Mouse (Mus musculus) kidney, embryonic 15.5 days (tissue): ENCODE measurements around the gene Ctf2. TPM values are rescaled to one million over a fixed set of nuclear protein-coding genes. Genes with fewer than 3 reads are reported as not detected.

Source experiments
- ATAC-seq: fragments of 200-750 bp; cut with Nextera tagmentation; replicated peaks from 2 replicates; pipeline ENCODE4 v1.8.0; 2017; ENCODE audit warnings: moderate TSS enrichment; ENCODE audit not compliant: low FRiP score
- H3K27ac ChIP-seq: fragments of 300-500 bp; sonication (generic); 2 replicates; pipeline ENCODE4 v1.5.1; 2015; ENCODE audit warnings: mild to moderate bottlenecking, inconsistent platforms
- H3K27me3 ChIP-seq: fragments of 300-500 bp; sonication (generic); 2 replicates; pipeline ENCODE4 v1.6.1; 2015; ENCODE audit warnings: inconsistent platforms
- H3K36me3 ChIP-seq: fragments of 300-500 bp; sonication (generic); 2 replicates; pipeline ENCODE4 v1.6.1; 2015; ENCODE audit warnings: inconsistent platforms
- H3K4me1 ChIP-seq: fragments of 300-500 bp; sonication (generic); 2 replicates; pipeline ENCODE4 v1.6.1; 2015; ENCODE audit warnings: inconsistent platforms
- H3K4me2 ChIP-seq: fragments of 300-500 bp; sonication (generic); 2 replicates; pipeline ENCODE4 v1.6.1; 2015; ENCODE audit warnings: moderate library complexity, mild to moderate bottlenecking, inconsistent platforms
- H3K4me3 ChIP-seq: fragments of 300-500 bp; sonication (generic); replicated peaks from 2 replicates; pipeline ENCODE4 v1.5.1; 2015; ENCODE audit warnings: mild to moderate bottlenecking, inconsistent platforms
- H3K9ac ChIP-seq: fragments of 300-500 bp; sonication (generic); 2 replicates; pipeline ENCODE4 v1.6.1; 2015; ENCODE audit warnings: mild to moderate bottlenecking, inconsistent platforms
- H3K9me3 ChIP-seq: fragments of 300-500 bp; sonication (generic); replicated peaks from 2 replicates; pipeline ENCODE4 v1.6.1; 2016; ENCODE audit warnings: inconsistent platforms
- WGBS: fragments of 180-500 bp; shearing (Covaris S2); methylation state at CpG from one replicate; pipeline ENCODE4 v1.1.7; 2015; ENCODE audit warnings: mixed read lengths; 5-methylcytosine and 5-hydroxymethylcytosine counted together
- polyA plus RNA-seq: library from polyadenylated mRNA; unstranded; fragments of >200 nt; fragmentation: Nextera tagmentation; extraction: Ambion mirVana; gene quantifications from 2 replicates; pipeline ENCODE4 v1.2.1, GENCODE M21; 2015

Gene Ctf2
- polyA plus RNA-seq, 1 experiment from 2014 or later = 0.31 TPM

DNA sequence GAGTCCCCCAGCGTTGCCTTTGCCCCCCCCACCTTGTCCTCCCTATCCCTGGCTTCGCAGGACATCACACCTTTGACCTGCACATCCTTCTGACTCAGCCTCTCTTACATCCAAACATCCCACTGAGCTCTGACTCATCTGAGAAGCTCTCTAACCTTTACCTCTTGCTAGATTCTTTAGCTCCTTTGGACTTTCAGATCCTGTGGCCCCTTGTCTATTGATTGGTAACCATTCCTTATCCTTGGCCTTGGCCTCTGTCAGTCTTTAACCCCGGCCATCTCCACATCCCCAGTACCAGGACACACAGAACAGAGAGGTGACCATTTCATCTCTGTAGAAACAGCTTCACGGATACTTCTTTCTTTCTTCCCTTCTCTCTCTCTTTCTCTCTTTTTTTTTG lies 1.8 kb downstream of the Ctf2 start:
- H3K36me3 ChIP-seq = no peaks in the 10 kb centered on the region
- no peak overlapping the region for H3K4me2 ChIP-seq
- 66% methylated on average over 4 of the region's 4 CpGs for WGBS
- H3K4me1 ChIP-seq = no peaks in the 10 kb centered on the region
- H3K27ac ChIP-seq = no peak overlapping the region
- H3K9me3 ChIP-seq = no peaks in the 10 kb centered on the region
- H3K9ac ChIP-seq = no peak overlapping the region
- no peak for ATAC-seq
- no peaks in the 10 kb centered on the region for H3K27me3 ChIP-seq
- H3K4me3 ChIP-seq = no peak overlapping the region

DNA sequence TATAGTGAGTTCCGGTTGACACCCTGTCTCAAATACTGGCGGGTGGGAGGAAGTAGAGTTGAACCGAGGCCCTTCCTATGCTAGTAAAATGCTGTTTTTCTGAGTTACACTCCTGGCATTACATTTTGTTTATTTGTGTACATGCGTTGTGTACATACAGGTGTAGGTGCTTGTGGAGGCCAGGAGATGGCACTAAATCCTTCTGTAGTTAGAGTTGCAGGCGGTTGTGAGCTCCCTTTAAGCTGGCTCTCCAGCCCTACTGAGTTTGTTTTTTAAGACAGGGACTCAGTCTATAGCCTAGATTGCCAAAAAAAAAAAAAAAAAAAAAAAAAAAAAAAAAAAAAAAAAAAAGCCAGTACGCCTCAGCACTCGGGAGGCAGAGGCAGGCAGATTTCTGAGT lies 4.1 kb downstream of the Ctf2 start:
- H3K9ac ChIP-seq = no peak overlapping the region
- no peak for ATAC-seq
- WGBS = 87% methylated on average over 7 of the region's 7 CpGs
- no peaks in the 10 kb centered on the region for H3K9me3 ChIP-seq
- H3K27ac ChIP-seq = no peak overlapping the region
- H3K27me3 ChIP-seq = no peaks in the 10 kb centered on the region
- no peaks in the 10 kb centered on the region for H3K4me1 ChIP-seq
- H3K4me3 ChIP-seq = no peak overlapping the region
- no peaks in the 10 kb centered on the region for H3K36me3 ChIP-seq
- no peak overlapping the region for H3K4me2 ChIP-seq

- no peak overlapping the region for H3K4me3 ChIP-seq
Measured at GRCm38 (mm10) chr7:127725924-127726323, 6.0 kb downstream of the Ctf2 start.

GRCm38 (mm10) chr7:127725490-127725889 lies 6.5 kb downstream of the Ctf2 start:
- ATAC-seq = no peak
- H3K9me3 ChIP-seq = no peaks in the 10 kb centered on the region
- whole genome bisulfite sequencing = 60% methylated on average over 2 of the region's 2 CpGs

More at GRCm38 (mm10) chr7:127725924-127726323, 6.0 kb downstream of the Ctf2 start:
- Histone ChIP-seq H3K36me3 (no peaks in the 10 kb centered on the region), H3K27ac (no peak overlapping the region), H3K9me3 (no peaks in the 10 kb centered on the region), H3K4me2 (no peak overlapping the region), H3K9ac (no peak overlapping the region), H3K27me3 (no peaks in the 10 kb centered on the region), H3K4me1 (no peaks in the 10 kb centered on the region)
- ATAC-seq = no peak
- WGBS = 63% methylated on average over 6 of the region's 6 CpGs

GRCm38 (mm10) chr7:127719258-127719657 lies 12.7 kb downstream of the Ctf2 start:
- Histone ChIP-seq H3K9ac (no peak overlapping the region), H3K4me3 (no peak overlapping the region), H3K27me3 (no peaks in the 10 kb centered on the region), H3K36me3 (no peaks in the 10 kb centered on the region), H3K9me3 (no peaks in the 10 kb centered on the region), H3K4me1 (peaks cover 11% of the 10 kb centered on the region), H3K4me2 (no peak overlapping the region), H3K27ac (no peak overlapping the region)
- ATAC-seq = no peak
- WGBS = 94% methylated on average over 6 of the region's 6 CpGs

More at GRCm38 (mm10) chr7:127725490-127725889, 6.5 kb downstream of the Ctf2 start:
- no peaks in the 10 kb centered on the region for H3K36me3 ChIP-seq
- no peak overlapping the region for H3K27ac ChIP-seq
- no peak overlapping the region for H3K4me3 ChIP-seq
- H3K27me3 ChIP-seq = no peaks in the 10 kb centered on the region
- H3K9ac ChIP-seq = no peak overlapping the region
- no peaks in the 10 kb centered on the region for H3K4me1 ChIP-seq
- no peak overlapping the region for H3K4me2 ChIP-seq

GRCm38 (mm10) chr7:127718339-127718738 lies 13.6 kb downstream of the Ctf2 start:
- no peak for ATAC-seq
- no peaks in the 10 kb centered on the region for H3K27me3 ChIP-seq
- no peak overlapping the region for H3K4me3 ChIP-seq
- no peaks in the 10 kb centered on the region for H3K9me3 ChIP-seq
- H3K27ac ChIP-seq = no peak overlapping the region
- H3K4me1 ChIP-seq = peaks cover 18% of the 10 kb centered on the region
- no peak overlapping the region for H3K9ac ChIP-seq
- H3K4me2 ChIP-seq = no peak overlapping the region
- WGBS = 85% methylated on average over 6 of the region's 6 CpGs
- no peaks in the 10 kb centered on the region for H3K36me3 ChIP-seq

GRCm38 (mm10) chr7:127716992-127717391 lies 15.0 kb downstream of the Ctf2 start:
- no peak overlapping the region for H3K27ac ChIP-seq
- no peaks in the 10 kb centered on the region for H3K36me3 ChIP-seq
- peak overlapping the region; percentile 79 for H3K4me2 ChIP-seq
- peak overlapping the region; percentile 43 for H3K4me3 ChIP-seq
- H3K9ac ChIP-seq = peak overlapping the region; percentile 49
- ATAC-seq = peak; percentile 60
- no peaks in the 10 kb centered on the region for H3K9me3 ChIP-seq
- H3K4me1 ChIP-seq = peaks cover 30% of the 10 kb centered on the region
- no peaks in the 10 kb centered on the region for H3K27me3 ChIP-seq
- under 1% methylated on average over 41 of the region's 41 CpGs for WGBS

- ATAC-seq = no peak
- no peak overlapping the region for H3K4me3 ChIP-seq
- H3K27ac ChIP-seq = no peak overlapping the region
- no peaks in the 10 kb centered on the region for H3K9me3 ChIP-seq
- H3K9ac ChIP-seq = no peak overlapping the region
- no peak overlapping the region for H3K4me2 ChIP-seq
- 87% methylated on average over 4 of the region's 4 CpGs for WGBS
- H3K4me1 ChIP-seq = peaks cover 46% of the 10 kb centered on the region
- H3K36me3 ChIP-seq = no peaks in the 10 kb centered on the region
- H3K27me3 ChIP-seq = no peaks in the 10 kb centered on the region
Measured at GRCm38 (mm10) chr7:127714816-127715215, 17.1 kb downstream of the Ctf2 start.

- Histone ChIP-seq H3K9ac (peak within 1 kb of the TSS; percentile 41; the same call in 1 of the 2 replicates), H3K4me1 (peaks cover 57% of the 10 kb centered on the region), H3K27ac (peak within 1 kb of the TSS; percentile 96), H3K27me3 (no peaks in the 10 kb centered on the region), H3K4me2 (peak within 1 kb of the TSS; percentile 66), H3K36me3 (no peaks in the 10 kb centered on the region), H3K9me3 (no peaks in the 10 kb centered on the region), H3K4me3 (peak within 1 kb of the TSS; percentile 45)
- WGBS = 2% methylated on average over 28 of the region's 28 CpGs
- ATAC-seq = peak; percentile 34
Measured at GRCm38 (mm10) chr7:127712461-127713385, 19.2 kb downstream of the Ctf2 start, which contains the start of gene Ctf1. Gene Ctf1, plus strand, starts transcription at chr7:127712736.

DNA sequence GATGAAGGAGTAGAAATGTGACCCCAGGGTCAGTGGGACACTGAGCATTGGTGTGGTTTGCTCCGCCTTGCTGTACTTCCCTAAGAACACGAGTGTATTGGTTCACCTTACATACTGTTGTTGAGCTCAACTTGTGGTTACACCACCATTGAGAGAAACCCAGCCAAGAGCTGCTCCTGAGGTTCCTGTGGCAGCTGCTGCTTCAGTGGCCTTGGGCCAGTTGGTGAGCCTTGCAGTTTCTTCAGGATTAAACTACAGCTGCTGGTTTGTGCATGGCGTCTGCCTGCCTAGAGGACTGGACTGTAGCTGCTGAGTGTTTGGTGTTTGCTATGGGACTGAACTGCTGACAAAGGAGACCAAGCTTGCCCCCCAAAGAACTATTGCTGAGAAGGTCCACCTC lies 20.5 kb downstream of the Ctf2 start:
- no peak overlapping the region for H3K9ac ChIP-seq
- no peak overlapping the region; the same call in 1 of the 2 replicates for H3K4me2 ChIP-seq
- peaks cover 58% of the 10 kb centered on the region for H3K4me1 ChIP-seq
- no peak for ATAC-seq
- WGBS = 60% methylated on average over 3 of the region's 3 CpGs
- H3K27me3 ChIP-seq = no peaks in the 10 kb centered on the region
- peak overlapping the region; percentile 96 for H3K27ac ChIP-seq
- peaks cover 4% of the 10 kb centered on the region for H3K36me3 ChIP-seq
- no peak overlapping the region for H3K4me3 ChIP-seq
- H3K9me3 ChIP-seq = no peaks in the 10 kb centered on the region

GRCm38 (mm10) chr7:127711031-127711430 lies 20.9 kb downstream of the Ctf2 start:
- H3K27ac ChIP-seq = peak overlapping the region; percentile 96
- H3K9ac ChIP-seq = no peak overlapping the region
- H3K27me3 ChIP-seq = no peaks in the 10 kb centered on the region
- H3K9me3 ChIP-seq = no peaks in the 10 kb centered on the region
- H3K4me2 ChIP-seq = no peak overlapping the region
- peaks cover 58% of the 10 kb centered on the region for H3K4me1 ChIP-seq
- peaks cover 8% of the 10 kb centered on the region for H3K36me3 ChIP-seq
- ATAC-seq = no peak
- WGBS = 81% methylated on average over 3 of the region's 3 CpGs
- no peak overlapping the region for H3K4me3 ChIP-seq

GRCm38 (mm10) chr7:127709261-127709979 lies 22.5 kb downstream of the Ctf2 start:
- ATAC-seq = no peak
- Histone ChIP-seq H3K4me3 (peak overlapping the region; percentile 85), H3K4me2 (peak overlapping the region; percentile 79), H3K36me3 (peaks cover 22% of the 10 kb centered on the region), H3K9ac (peak overlapping the region; percentile 78), H3K27ac (peak overlapping the region; percentile 100), H3K27me3 (no peaks in the 10 kb centered on the region), H3K4me1 (peaks cover 59% of the 10 kb centered on the region), H3K9me3 (no peaks in the 10 kb centered on the region)
- WGBS = 72% methylated on average over 5 of the region's 5 CpGs
